Mouse (Mus musculus) limb, embryonic 11.5 days (tissue): Measurements from ENCODE around the gene Spink8. TPM values are rescaled to one million over a fixed set of nuclear protein-coding genes. Genes with fewer than 3 reads are reported as not detected.

Source experiments
- ATAC-seq: fragments of 200-750 bp; cut with Nextera tagmentation; 2 replicates; pipeline ENCODE4 v1.8.0; 2017; ENCODE audit warnings: low read depth; ENCODE audit not compliant: insufficient number of reproducible peaks, low FRiP score, low TSS enrichment
- DNase-seq: peaks from one replicate; pipeline ENCODE4 v3.0.0-alpha.2; 2015; ENCODE audit warnings: low spot score
- H3K27ac ChIP-seq: fragments of 300-500 bp; sonication (generic); replicated peaks from 2 replicates; pipeline ENCODE4 v1.5.1; 2014; ENCODE audit warnings: low read depth, mild to moderate bottlenecking, low read length
- H3K27me3 ChIP-seq: fragments of 300-500 bp; sonication (generic); 2 replicates; pipeline ENCODE4 v1.6.1; 2014; ENCODE audit warnings: mild to moderate bottlenecking, low read length, mixed read lengths; ENCODE audit not compliant: control insufficient read depth, insufficient read depth
- H3K36me3 ChIP-seq: fragments of 300-500 bp; sonication (generic); 2 replicates; pipeline ENCODE4 v1.6.1; 2014; ENCODE audit warnings: mild to moderate bottlenecking, low read length, moderate library complexity, mixed read lengths; ENCODE audit not compliant: control insufficient read depth, insufficient read depth
- H3K4me1 ChIP-seq: fragments of 300-500 bp; sonication (generic); 2 replicates; pipeline ENCODE4 v1.6.1; 2014; ENCODE audit warnings: low read length, mixed read lengths; ENCODE audit not compliant: control insufficient read depth, insufficient read depth
- H3K4me2 ChIP-seq: fragments of 300-500 bp; sonication (generic); 2 replicates; pipeline ENCODE4 v1.6.1; 2014; ENCODE audit warnings: low read depth, mild to moderate bottlenecking, moderate library complexity; ENCODE audit not compliant: severe bottlenecking
- H3K4me3 ChIP-seq: fragments of 300-500 bp; sonication (generic); 2 replicates; pipeline ENCODE4 v1.5.1; 2014; ENCODE audit warnings: low read depth, low read length
- H3K9ac ChIP-seq: fragments of 300-500 bp; sonication (generic); 2 replicates; pipeline ENCODE4 v1.6.1; 2014; ENCODE audit warnings: mild to moderate bottlenecking, low read length
- H3K9me3 ChIP-seq: fragments of 300-500 bp; sonication (generic); 2 replicates; pipeline ENCODE4 v1.6.1; 2016; ENCODE audit warnings: low read length; ENCODE audit not compliant: control insufficient read depth
- WGBS: fragments of 180-500 bp; shearing (Covaris S2); extraction: QIAGEN DNeasy Blood & Tissue Kit; methylation state at CpG from one replicate; pipeline ENCODE4 v1.1.7; 2014; 5-methylcytosine and 5-hydroxymethylcytosine counted together
- polyA plus RNA-seq: library from polyadenylated mRNA; unstranded; fragments of >200 nt; fragmentation: Nextera tagmentation; extraction: Ambion mirVana; gene quantifications from 2 replicates; pipeline ENCODE4 v1.2.1, GENCODE M21; 2014

Gene Spink8
- polyA plus RNA-seq, 1 experiment from 2014 or later: not detected

GRCm38 (mm10) chr9:109854341-109854740 lies 42.3 kb downstream of the Spink8 start:
- no peak for ATAC-seq
- WGBS: 83% methylated on average over 2 of the region's 2 CpGs
- H3K9me3 ChIP-seq: no peaks in the 10 kb centered on the region

DNA sequence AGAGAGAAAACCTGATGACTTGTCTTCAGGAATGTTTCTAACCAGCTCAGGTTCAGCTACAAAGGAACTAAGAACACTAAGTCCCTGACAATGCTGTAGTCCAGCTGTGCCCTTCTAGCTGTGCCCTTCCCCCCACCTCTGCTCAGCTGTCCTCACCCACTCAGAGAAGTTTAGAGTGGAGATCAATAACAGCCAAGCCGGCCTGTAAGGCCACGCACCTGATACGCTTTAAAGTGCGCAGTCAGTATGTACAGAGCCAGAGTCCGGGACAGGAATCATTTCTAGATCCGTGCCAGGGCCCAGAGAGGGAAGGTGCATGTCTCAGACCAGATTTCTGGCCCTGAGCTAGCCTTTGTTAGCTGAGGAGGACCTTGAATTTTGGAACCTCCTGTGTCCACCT lies 43.9 kb downstream of the Spink8 start:
- H3K9ac ChIP-seq: no peak overlapping the region
- WGBS: 87% methylated on average over 6 of the region's 6 CpGs
- 0 out of 2 replicates have a peak, but pooled peaks have one; percentile 51 for ATAC-seq

More at GRCm38 (mm10) chr9:109854341-109854740, 42.3 kb downstream of the Spink8 start:
- Histone ChIP-seq H3K36me3 (no peaks in the 10 kb centered on the region), H3K4me1 (no peaks in the 10 kb centered on the region), H3K27ac (no peak overlapping the region), H3K4me2 (no peak overlapping the region), H3K9ac (no peak overlapping the region), H3K4me3 (no peak overlapping the region), H3K27me3 (no peaks in the 10 kb centered on the region)
- DNase-seq: no peak

GRCm38 (mm10) chr9:109862397-109863044 lies 50.4 kb downstream of the Spink8 start:
- ATAC-seq: peak; percentile 55; the same call in 1 of the 2 replicates
- no peak overlapping the region for H3K27ac ChIP-seq
- no peaks in the 10 kb centered on the region for H3K9me3 ChIP-seq
- peak; percentile 95 for DNase-seq
- WGBS: 22% methylated on average over 20 of the region's 20 CpGs
- peak overlapping the region; percentile 40 for H3K9ac ChIP-seq
- H3K36me3 ChIP-seq: no peaks in the 10 kb centered on the region
- H3K4me3 ChIP-seq: no peak overlapping the region
- no peaks in the 10 kb centered on the region for H3K27me3 ChIP-seq
- H3K4me2 ChIP-seq: 0 out of 2 replicates have a peak overlapping the region, but pooled peaks have one; percentile 10
- H3K4me1 ChIP-seq: no peaks in the 10 kb centered on the region

More for the DNA sequence above, 43.9 kb downstream of the Spink8 start:
- H3K9me3 ChIP-seq: no peaks in the 10 kb centered on the region
- H3K36me3 ChIP-seq: no peaks in the 10 kb centered on the region
- H3K4me3 ChIP-seq: no peak overlapping the region
- DNase-seq: no peak
- H3K4me1 ChIP-seq: no peaks in the 10 kb centered on the region
- no peaks in the 10 kb centered on the region for H3K27me3 ChIP-seq
- H3K27ac ChIP-seq: no peak overlapping the region
- no peak overlapping the region for H3K4me2 ChIP-seq

- no peaks in the 10 kb centered on the region for H3K4me1 ChIP-seq
- H3K27ac ChIP-seq: no peak overlapping the region
- DNase-seq: no peak
- ATAC-seq: no peak
- H3K9ac ChIP-seq: no peak overlapping the region; the same call in 1 of the 2 replicates
- H3K4me2 ChIP-seq: no peak overlapping the region
- no peaks in the 10 kb centered on the region for H3K36me3 ChIP-seq
- no peaks in the 10 kb centered on the region for H3K27me3 ChIP-seq
- H3K4me3 ChIP-seq: no peak overlapping the region
- no peaks in the 10 kb centered on the region for H3K9me3 ChIP-seq
- WGBS: 69% methylated on average over 3 of the region's 3 CpGs
Observed at GRCm38 (mm10) chr9:109863085-109863484, 51.0 kb downstream of the Spink8 start.

- Histone ChIP-seq H3K36me3 (no peaks in the 10 kb centered on the region), H3K9me3 (no peaks in the 10 kb centered on the region), H3K4me2 (no peak overlapping the region), H3K27me3 (no peaks in the 10 kb centered on the region), H3K27ac (no peak overlapping the region), H3K9ac (no peak overlapping the region), H3K4me1 (no peaks in the 10 kb centered on the region), H3K4me3 (no peak overlapping the region)
- DNase-seq: no peak
- ATAC-seq: no peak
- 66% methylated on average over 2 of the region's 2 CpGs for WGBS
Observed at GRCm38 (mm10) chr9:109866218-109866617, 54.1 kb downstream of the Spink8 start.

DNA sequence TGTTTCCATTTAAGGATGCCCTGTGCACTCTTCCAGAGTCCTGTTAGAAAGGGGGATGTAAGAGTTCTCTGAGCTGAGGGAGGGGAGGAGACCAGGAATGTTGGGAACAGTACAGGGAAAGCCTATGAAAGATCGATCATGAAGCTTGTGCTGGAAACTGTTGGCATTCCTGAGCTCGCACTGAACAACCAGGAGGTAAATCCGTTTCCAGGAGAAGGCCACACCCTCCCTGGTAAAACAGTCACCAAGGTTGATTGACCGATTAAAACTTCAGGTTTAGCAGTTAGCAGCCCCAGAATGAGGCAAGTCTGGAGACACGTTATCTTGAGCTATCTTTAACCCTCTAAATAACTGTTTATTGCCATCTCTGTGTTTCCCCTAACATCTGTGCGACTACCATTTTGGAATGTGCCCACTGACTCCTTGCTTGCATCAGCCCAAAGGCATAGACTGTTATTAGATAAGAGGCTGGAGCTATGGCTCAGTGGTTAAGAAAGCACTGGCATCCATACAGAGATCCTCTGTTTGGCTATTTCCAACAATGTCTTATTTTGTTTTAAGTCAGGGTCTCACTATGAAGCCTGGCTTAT lies 59.0 kb downstream of the Spink8 start:
- Histone ChIP-seq H3K27me3 (no peaks in the 10 kb centered on the region), H3K4me2 (no peak overlapping the region), H3K36me3 (no peaks in the 10 kb centered on the region), H3K4me3 (no peak overlapping the region), H3K9me3 (no peaks in the 10 kb centered on the region), H3K9ac (no peak overlapping the region), H3K27ac (no peak overlapping the region), H3K4me1 (no peaks in the 10 kb centered on the region)
- no peak for DNase-seq
- 39% methylated on average over 6 of the region's 6 CpGs for WGBS
- no peak for ATAC-seq

- 6% methylated on average over 33 of the region's 33 CpGs for WGBS
- Histone ChIP-seq H3K4me1 (peaks cover 3% of the 10 kb centered on the region; the same call in 1 of the 2 replicates), H3K36me3 (peaks cover 14% of the 10 kb centered on the region; the same call in 1 of the 2 replicates)
Observed at GRCm38 (mm10) chr9:109874797-109875691, 63.0 kb downstream of the Spink8 start, which contains the start of gene Cdc25a. Gene Cdc25a, plus strand, starts transcription at chr9:109875579.

More at GRCm38 (mm10) chr9:109874797-109875691, 63.0 kb downstream of the Spink8 start, which contains the start of gene Cdc25a:
- H3K9ac ChIP-seq: peak within 1 kb of the TSS; percentile 94
- H3K4me3 ChIP-seq: peak within 1 kb of the TSS; percentile 85
- H3K9me3 ChIP-seq: no peaks in the 10 kb centered on the region
- DNase-seq (peak; percentile 97), ATAC-seq (peak; percentile 95)
- H3K27ac ChIP-seq: peak within 1 kb of the TSS; percentile 77
- H3K4me2 ChIP-seq: peak within 1 kb of the TSS; percentile 84
- no peaks in the 10 kb centered on the region for H3K27me3 ChIP-seq
